Mouse (Mus musculus) cerebellum, adult 9-11 months (tissue): ENCODE measurements around the gene Satb2.
"Not testable (repeated sequence)": the region's sequence is repeated elsewhere in the genome, so short reads cannot be mapped to it uniquely, and the experiment has no call there.

ENCODE experiments used
- DNase-seq: peaks from one replicate; pipeline ENCODE4 v3.0.0; 2022

Satb2 gene

DNA sequence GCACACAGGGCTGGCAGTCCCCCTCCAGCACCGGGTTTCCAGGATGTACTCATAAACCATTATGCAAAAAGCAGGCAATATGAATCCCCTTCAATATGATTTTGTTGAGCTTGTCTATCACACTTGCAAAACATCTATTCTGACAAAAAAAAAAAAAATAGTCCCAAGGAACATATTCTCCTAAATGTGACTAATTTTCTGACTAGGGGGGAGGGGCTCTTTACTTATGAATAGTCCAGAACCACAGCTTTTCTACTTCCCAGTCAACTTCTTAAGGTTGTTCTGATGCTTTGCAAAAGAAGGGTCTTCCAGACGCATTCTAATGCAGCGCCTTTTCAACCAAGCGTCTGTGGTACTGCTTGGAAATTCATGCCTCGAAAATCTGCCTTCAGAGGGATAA is 155.7 kb downstream of the Satb2 start:
- DNase-seq = no peak

DNA sequence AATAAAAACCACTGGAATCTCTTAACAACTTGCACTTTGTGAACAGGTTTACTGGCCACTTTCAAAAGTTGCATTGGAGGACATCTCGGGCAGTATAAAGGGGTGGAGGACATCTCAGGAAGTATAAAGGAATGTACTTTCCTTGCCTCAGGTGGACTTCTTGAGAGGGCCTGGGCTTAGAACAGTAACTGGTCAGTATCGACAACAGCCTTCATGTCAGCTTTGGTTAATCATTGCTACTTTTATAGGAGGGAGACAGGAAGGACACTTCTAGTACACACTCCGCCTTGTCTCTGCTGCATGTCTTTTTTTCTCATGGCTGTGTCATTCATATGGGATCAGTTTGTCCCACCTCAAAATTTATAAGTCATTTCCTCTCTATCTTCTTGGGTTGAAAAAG is 156.4 kb downstream of the Satb2 start:
- DNase-seq = no peak

DNA sequence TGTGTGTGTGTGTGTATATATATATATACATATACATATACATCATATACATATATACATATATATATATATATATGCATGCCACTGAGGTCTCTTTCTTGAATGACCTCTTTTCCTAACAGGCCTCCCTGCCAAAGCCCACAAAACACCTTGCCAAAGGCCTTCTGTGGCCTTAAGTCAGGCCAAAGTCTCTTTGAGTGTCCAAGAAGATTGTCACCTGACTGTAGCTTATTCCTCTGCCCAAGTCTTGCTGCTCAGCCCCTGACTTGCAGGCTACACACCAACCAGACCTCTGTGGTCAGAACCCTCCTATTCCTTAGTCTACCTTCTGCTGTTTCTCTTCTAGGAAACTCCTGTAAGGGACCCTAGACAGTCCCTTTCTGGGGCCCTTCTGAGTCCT is 164.9 kb downstream of the Satb2 start:
- no peak for DNase-seq

DNA sequence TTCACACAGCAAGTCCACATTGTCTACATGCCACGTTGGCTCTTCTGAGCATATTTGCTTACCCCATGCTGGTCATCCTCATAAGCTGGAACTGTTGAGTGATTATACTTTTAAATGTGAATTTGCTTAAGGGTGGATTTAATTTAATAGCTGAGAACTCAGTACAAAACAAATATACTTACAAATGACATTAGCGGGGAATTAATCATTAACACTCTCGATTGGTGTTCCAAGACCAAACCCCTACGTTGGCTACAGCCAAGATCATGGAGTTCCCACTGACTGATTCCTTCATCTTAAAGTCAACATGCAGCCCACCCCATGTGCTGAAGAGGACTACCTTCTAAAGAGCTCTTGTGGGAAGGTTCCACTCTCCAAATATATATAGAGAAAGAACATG is 165.5 kb downstream of the Satb2 start:
- no peak for DNase-seq

DNA sequence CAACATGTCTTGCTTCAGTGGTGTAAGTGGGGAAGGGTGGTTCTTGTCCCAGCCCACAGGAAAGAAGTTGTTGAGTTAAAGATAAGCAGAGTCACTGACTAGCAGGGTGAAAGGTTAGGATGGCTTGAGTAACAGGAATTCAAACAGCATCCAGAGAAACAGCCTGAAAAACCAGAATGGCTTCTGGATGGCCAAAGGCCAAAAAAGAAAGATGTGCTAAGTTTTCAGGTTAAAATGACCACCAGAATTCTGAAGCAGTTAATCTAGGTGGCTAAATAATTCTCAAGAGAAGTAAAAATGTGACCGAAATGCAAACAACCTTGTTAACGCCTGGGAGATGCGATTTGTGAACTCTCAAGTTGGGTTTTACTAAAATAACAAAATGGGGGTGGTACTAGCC is 167.0 kb downstream of the Satb2 start:
- DNase-seq = no peak

DNA sequence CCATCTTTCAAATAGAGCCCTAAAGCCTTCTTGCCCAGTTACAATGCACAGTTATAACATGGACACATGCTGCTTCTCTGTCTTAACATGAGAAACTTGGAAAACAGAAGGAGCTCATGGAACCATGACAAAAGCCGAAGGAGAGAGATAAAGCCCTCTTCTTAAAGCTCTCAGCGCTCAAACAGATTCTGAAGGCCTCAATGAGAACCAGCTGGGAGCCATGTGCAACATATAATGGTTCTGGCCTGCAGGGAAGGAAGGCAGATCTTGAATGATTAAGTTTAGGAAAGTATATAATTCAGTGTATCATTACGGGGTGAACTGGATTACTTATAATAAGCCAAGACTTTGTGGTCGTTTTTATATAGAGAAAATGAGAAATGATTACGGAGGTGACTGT is 172.4 kb downstream of the Satb2 start:
- DNase-seq = no peak

DNA sequence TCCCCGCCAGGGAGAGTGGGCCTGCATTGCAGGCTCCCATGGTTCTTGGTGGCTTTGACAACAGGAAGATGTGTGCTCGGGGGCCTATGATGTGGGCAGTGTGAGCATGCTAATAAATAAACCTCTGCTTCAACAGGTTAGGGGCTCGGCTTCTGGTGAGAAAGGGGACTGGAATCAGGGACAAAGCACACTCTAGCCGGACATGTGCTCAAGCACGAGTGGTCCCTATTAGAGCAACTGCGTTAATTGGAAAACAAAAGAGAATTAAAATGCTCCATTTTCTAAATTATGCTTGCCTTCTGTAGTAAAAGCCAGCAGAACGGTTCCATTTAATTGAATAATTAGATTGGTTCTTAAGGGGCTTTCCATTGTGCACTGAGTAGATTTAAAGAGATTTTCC is 177.8 kb downstream of the Satb2 start:
- no peak for DNase-seq

DNA sequence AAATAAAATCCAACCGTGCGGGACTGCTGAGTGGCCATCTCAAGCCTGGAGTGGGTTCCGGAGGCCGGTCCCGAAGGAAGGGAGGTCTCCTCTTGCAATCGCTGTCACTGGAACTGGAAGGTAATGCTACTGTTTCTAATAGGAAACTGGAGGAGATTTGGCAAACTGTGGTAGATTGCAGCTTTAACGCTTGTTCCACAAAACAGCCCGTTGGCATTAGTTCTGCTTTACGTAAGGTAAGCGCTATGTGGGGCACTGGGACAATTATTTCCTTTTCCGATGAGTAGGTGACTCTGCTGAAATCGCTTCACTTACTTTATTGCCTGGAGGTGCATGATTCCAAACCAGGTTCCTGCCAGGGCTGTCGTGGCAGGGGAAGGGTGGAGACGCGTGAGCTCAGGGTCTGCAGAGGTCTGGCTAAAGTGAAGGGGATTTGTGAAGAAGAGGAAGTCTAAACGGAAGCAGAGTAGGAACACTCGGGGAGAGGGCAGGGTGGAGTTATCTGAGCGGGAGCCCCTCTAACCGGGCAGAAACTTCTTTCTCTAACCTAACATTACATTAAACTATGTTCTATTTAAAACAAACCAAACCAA is 183.3 kb downstream of the Satb2 start:
- DNase-seq = no peak

DNA sequence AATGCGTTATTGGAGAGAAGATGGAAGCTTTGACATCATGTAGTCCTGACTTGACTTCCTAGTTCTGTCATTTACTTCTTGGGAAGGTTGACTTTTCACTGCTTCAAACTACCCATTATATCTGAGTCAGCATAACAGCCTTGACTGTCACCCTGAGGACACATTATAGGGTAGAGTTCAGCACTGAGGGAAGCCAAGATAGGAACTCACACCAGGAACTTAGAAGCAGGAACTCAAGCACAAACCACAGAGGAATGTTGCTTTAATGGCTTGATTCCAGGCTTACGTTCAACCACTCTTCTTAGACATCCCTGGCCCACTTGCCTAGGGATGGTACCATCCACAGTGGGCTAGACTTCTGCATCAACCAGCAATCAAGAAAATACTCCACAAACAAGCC is 188.8 kb downstream of the Satb2 start:
- DNase-seq = no peak

DNA sequence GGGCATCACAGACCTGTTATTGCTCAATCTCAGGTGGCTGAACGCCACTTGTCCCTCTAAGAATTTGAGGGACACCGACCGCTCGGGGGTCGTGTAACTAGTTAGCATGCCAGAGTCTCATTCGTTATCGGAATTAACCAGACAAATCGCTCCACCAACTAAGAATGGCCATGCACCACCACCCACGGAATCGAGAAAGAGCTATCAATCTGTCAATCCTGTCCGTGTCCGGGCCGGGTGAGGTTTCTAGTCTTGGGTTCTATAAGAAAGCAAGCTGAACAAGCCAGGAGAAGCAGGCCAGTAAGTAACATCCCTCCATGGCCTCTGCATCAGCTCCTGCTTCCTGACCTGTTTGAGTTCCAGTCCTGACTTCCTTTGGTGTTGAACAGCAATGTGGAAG is 196.3 kb downstream of the Satb2 start:
- DNase-seq = not testable (repeated sequence)

DNA sequence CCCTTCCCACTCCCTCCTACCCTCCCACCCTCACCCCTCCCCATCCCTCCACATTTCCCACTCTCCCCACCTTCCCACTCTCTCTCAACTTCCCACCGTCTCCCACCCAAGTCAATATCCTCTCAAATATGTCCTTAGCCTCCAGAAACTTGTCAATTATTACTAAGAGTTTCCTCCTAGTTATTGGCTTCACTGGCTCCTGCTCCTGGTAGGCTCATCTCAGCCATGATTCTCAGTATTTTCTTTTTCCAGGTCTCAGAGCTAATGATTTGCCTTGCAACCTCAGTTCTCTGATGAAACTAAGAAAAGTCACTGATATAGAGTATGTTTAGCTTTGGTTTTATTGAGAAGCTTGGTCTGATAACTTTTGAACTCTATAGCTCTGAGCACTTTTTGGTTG is 214.2 kb downstream of the Satb2 start:
- no peak for DNase-seq

DNA sequence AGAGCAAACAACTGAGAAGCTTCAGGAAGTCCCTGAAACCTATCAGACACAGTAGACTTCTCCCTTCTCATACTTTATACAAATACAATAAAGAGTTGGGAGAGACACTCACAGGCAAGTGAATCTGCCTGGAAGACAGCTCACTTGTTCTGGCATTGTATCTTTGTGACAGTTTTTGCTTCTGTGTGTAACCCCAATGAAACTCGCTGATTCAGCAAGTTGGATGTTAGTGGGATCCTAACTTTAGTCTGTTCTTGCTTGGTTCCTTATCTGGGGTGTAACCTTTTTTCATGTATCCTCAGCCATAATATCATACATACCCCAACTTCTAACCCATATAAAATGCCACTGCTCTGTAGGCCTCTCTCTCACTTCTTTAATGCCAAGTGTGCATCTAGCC is 216.9 kb downstream of the Satb2 start:
- no peak for DNase-seq

DNA sequence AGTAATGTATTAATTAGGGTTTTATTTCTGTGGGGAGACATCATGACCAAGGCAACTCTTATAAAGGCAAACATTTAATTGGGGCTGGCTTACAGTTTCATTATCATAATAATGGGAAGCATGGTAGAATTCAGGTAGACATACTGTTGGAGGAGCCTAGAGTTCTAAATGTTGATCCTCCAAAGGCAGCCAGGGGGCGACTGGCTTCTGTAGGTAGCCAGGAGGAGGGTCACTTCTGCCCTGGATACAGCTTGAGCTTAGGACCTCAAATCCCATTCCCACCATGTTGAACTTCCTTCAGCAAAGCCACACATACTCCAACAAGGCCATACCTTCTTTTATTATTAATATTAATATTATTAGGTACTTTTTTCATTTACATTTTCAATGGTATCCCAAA is 225.2 kb downstream of the Satb2 start:
- no peak for DNase-seq

DNA sequence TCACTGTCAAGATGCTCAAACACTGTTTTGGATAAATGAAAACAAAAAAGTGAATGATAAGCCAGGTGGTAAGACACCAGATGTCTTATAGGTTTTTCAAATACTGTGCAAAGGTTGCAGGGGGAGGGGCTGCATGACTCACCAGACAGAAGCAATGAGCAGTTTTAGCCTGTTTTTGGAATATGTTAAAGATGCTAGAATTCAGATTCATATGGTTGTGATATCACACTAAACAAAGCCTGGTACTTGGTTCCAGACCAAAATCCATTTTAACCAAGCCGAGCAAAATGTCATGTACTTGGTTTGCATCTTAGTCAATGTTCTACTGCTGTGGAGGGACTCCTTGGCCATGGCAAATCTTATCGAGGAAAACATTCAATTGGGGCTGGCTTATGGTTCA is 227.8 kb downstream of the Satb2 start:
- no peak for DNase-seq

DNA sequence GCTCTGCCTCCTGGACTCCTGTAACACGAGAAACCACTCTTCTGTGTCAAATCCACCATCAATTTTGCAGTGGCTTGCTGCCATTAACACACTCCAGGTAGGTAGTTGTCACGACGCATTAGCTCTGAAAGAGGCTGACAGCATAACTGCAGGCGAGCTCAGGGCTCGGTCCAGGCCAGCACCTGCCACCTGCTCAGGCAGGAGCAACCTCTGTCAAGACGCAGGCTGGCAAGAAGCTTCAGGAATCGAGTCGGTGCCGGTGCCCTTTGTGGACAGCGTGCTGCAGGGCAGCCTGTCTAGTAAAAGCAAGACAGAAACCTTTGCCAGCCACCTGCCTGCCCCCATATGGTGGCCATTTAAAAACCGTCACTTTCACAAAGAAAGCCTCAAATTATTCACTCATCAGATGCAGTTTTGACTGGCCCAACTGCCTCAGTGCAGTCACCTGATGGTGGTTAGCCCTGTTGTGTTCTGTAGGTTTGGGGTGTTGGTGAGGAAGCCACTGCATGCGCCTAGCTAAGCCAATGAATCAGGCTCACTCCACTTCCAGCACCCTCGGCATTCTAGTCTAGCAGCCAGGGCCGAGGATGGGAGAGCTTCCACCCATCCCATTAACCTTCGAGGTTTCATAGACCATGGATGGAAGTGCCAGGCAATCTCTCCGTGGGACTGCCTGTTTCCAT is 228.7 kb downstream of the Satb2 start:
- peak; percentile 58 for DNase-seq

DNA sequence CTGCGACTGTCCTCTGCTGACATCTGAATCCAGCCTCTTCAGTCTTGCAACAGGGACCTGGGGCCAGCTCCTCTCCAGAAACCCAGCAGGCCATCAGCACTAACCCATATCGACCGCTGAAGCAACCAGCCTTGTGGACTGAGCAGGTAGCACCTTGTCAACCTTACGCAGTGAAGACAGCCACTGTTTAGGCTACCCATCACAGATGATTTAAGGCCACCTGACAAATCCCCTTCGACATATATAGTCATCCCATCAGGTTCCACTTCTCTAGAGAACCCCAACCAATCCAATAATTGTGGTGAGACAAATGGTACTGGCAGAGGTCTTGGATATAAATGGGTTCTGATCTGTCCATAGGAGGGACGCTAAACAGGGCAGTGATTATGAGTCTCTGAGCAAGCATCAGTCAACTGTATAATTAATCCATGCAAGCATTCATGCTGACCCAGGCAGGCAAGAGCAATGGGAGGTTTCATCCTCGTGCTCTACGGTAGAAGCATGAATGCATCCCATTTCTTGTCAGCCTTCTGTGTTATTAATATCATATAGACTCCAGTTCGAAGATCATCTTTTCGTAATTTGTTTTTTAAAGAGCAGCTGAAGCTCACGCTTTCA is 229.5 kb downstream of the Satb2 start:
- no peak for DNase-seq
